Comparison of ENCODE assay signal across 8 mouse cellular contexts in genomic region chr14:12341075-12341788, GRCm38 (mm10). TPM values are rescaled to one million over a fixed set of nuclear protein-coding genes. Genes with fewer than 3 reads are reported as not detected.
A peak's percentile ranks its signal among the peaks of the same experiment; 100 is the strongest.
DNase-seq lines count a peak whose midpoint lies in the region; ATAC-seq and TF ChIP-seq lines count a peak whose summit lies in the region.
"Had no signal": no experiment of that assay in that cellular context is flagged by ENCODE, and none has a peak within 500 bp of the region (broad histone marks: within the 10 kb centered on the region; RNA-seq: fewer than 3 reads in every experiment).

No protein-coding gene starts in this region.

- no peaks in the 10 kb centered on the region for H3K36me3 ChIP-seq in midbrain, embryonic 14.5 days (ENCODE audit: control insufficient read depth, insufficient read depth, low read length)

- no peak for DNase-seq in layer of hippocampus, adult 2 months (ENCODE audit: low spot score in 2 of 2)
- DNase-seq in layer of hippocampus, adult 11-12 months (ENCODE audit: low spot score) = no peak
- DNase-seq in midbrain, embryonic 14.5 days = peak; percentile 46
- no peak for DNase-seq in gastrocnemius, adult 18-20 months (ENCODE audit: low spot score)
- DNase-seq in kidney, postnatal 25 days = no peak

- H3K4me3 ChIP-seq in layer of hippocampus, adult 2 months = peak overlapping the region; percentile 61
- H3K4me3 ChIP-seq in midbrain, embryonic 14.5 days (replicated peaks; ENCODE audit: low read depth, low read length) = 0 out of 2 replicates have a peak overlapping the region, but pooled peaks have one; percentile 8

- TF ChIP-seq CTCF in layer of hippocampus, adult 2 months (conservative IDR thresholded peaks at IDR 0.05) = peak; percentile 45

- H3K4me2 ChIP-seq in midbrain, embryonic 14.5 days (ENCODE audit: low read length) = peak overlapping the region; percentile 3; the same call in 1 of the 2 replicates

- peak overlapping the region; percentile 92 for H3K27ac ChIP-seq in layer of hippocampus, adult 2 months
- no peak overlapping the region for H3K27ac ChIP-seq in midbrain, embryonic 14.5 days (replicated peaks; ENCODE audit: low read depth, low read length)

- 0 out of 2 replicates have a peak, but pooled peaks cover 4% of the 10 kb centered on the region for H3K4me1 ChIP-seq in midbrain, embryonic 14.5 days (ENCODE audit: control insufficient read depth, insufficient read depth, low read length)

- WGBS in midbrain, embryonic 14.5 days = under 1% methylated on average over 42 of the region's 42 CpGs

- no peak overlapping the region for H3K9ac ChIP-seq in midbrain, embryonic 14.5 days (replicated peaks; ENCODE audit: low read length)

- peak; percentile 44; the same call in 1 of the 2 replicates for ATAC-seq in common myeloid progenitor, adult 5-6 weeks (replicated peaks; ENCODE audit: low read depth, poor library complexity, severe bottlenecking)
- peak; percentile 65 for ATAC-seq in granulocyte monocyte progenitor cell, adult 5-6 weeks (replicated peaks; ENCODE audit: poor library complexity, severe bottlenecking)
- ATAC-seq in midbrain, embryonic 14.5 days (ENCODE audit: low FRiP score, low TSS enrichment) = 0 out of 2 replicates have a peak, but pooled peaks have one; percentile 3

- H3K9me3 ChIP-seq in midbrain, embryonic 14.5 days (ENCODE audit: control insufficient read depth, low read length) = no peaks in the 10 kb centered on the region

- H3K27me3 ChIP-seq in midbrain, embryonic 14.5 days (ENCODE audit: control insufficient read depth, insufficient read depth, low read length) = peaks cover 95% of the 10 kb centered on the region

RNA-seq across cellular contexts. Expression of gene Fezf2, which starts 6.8 kb away (rescaled TPM):
- 10 to 100 TPM; 40.4 to 46.2 TPM for total RNA-seq in layer of hippocampus, adult 2 months (2021)
- total RNA-seq in common myeloid progenitor, adult 5-6 weeks (2017) = not detected in 2 replicates
- not detected in 2 replicates for total RNA-seq in granulocyte monocyte progenitor cell, adult 5-6 weeks (2014; fragmentation: Nextera tagmentation)
- total RNA-seq in granulocyte monocyte progenitor cell, adult 5-6 weeks (2017) = not detected in 2 replicates
- 0.09 TPM in 1 of 2 replicates, not detected in the other for polyA plus RNA-seq in midbrain, embryonic 14.5 days (2014; fragmentation: Nextera tagmentation; extraction: Ambion mirVana)
- not detected for total RNA-seq in gastrocnemius, adult 18-20 months (2021)
- polyA plus RNA-seq: liver, embryonic 16.5 days had no signal

RNA-seq across cellular contexts. Expression of gene 3830406C13Rik, which starts 57.3 kb away (rescaled TPM):
- 10 to 100 TPM; 28.6 to 30.4 TPM for total RNA-seq in layer of hippocampus, adult 2 months (2021)
- 40.7 and 41.8 TPM in 2 replicates for total RNA-seq in common myeloid progenitor, adult 5-6 weeks (2017)
- total RNA-seq in granulocyte monocyte progenitor cell, adult 5-6 weeks (2014; fragmentation: Nextera tagmentation) = 25.2 and 58.7 TPM in 2 replicates
- total RNA-seq in granulocyte monocyte progenitor cell, adult 5-6 weeks (2017) = 30.8 and 31.1 TPM in 2 replicates
- 30.8 and 32.7 TPM in 2 replicates for polyA plus RNA-seq in midbrain, embryonic 14.5 days (2014; fragmentation: Nextera tagmentation; extraction: Ambion mirVana)
- 10 to 100 TPM; 12.1 to 12.4 TPM for total RNA-seq in gastrocnemius, adult 18-20 months (2021)

RNA-seq across cellular contexts. Expression of gene Gm49355, which starts 57.5 kb away (rescaled TPM):
- total RNA-seq in layer of hippocampus, adult 2 months (2021) = under 1 TPM in 1 of 2 experiments, not detected in 1; 0.49 TPM
- not detected in 2 replicates for total RNA-seq in common myeloid progenitor, adult 5-6 weeks (2017)
- total RNA-seq in granulocyte monocyte progenitor cell, adult 5-6 weeks (2014; fragmentation: Nextera tagmentation) = 0.70 TPM in 1 of 2 replicates, not detected in the other
- not detected in 2 replicates for total RNA-seq in granulocyte monocyte progenitor cell, adult 5-6 weeks (2017)
- polyA plus RNA-seq in midbrain, embryonic 14.5 days (2014; fragmentation: Nextera tagmentation; extraction: Ambion mirVana) = 0.08 TPM in 1 of 2 replicates, not detected in the other
- under 1 TPM; 0.07 to 0.14 TPM for total RNA-seq in gastrocnemius, adult 18-20 months (2021)

Comparison
In these comparisons a context has a peak if more than half of its experiments do, and no peak if none do; other contexts are left out.
1. ATAC-seq: peak in every context shown above with its lines; median percentile 65 in granulocyte monocyte progenitor cell, adult 5-6 weeks; 44 in common myeloid progenitor, adult 5-6 weeks; 3 in midbrain, embryonic 14.5 days.
2. RNA of gene Fezf2, which starts 6.8 kb away (total RNA-seq): 40.4 to 46.2 TPM in layer of hippocampus, adult 2 months; not detected in common myeloid progenitor, adult 5-6 weeks, not detected in granulocyte monocyte progenitor cell, adult 5-6 weeks and not detected in gastrocnemius, adult 18-20 months; every median in the first group is over 10 times any median in the second.